Mouse (Mus musculus) hindbrain, embryonic 16.5 days (tissue): ENCODE data around the gene Ifit3. TPM values are rescaled to one million over a fixed set of nuclear protein-coding genes. Genes with fewer than 3 reads are reported as not detected.
"Not testable (repeated sequence)": the region's sequence is repeated elsewhere in the genome, so short reads cannot be mapped to it uniquely, and the experiment has no call there.

Experiments
- ATAC-seq: fragments of 200-750 bp; cut with Nextera tagmentation; 2 replicates; pipeline ENCODE4 v1.8.0; 2017; ENCODE audit warnings: moderate TSS enrichment, moderate library complexity
- H3K27ac ChIP-seq: fragments of 300-500 bp; sonication (generic); 2 replicates; pipeline ENCODE4 v1.5.1; 2014; ENCODE audit warnings: low read depth, mild to moderate bottlenecking, control low read depth, low read length, moderate library complexity
- H3K27me3 ChIP-seq: fragments of 300-500 bp; sonication (generic); replicated peaks from 2 replicates; pipeline ENCODE4 v1.6.1; 2014; ENCODE audit warnings: low read length; ENCODE audit not compliant: control insufficient read depth, insufficient read depth
- H3K36me3 ChIP-seq: fragments of 300-500 bp; sonication (generic); 2 replicates; pipeline ENCODE4 v1.6.1; 2014; ENCODE audit warnings: mild to moderate bottlenecking, low read length, moderate library complexity, mixed read lengths; ENCODE audit not compliant: control insufficient read depth, insufficient read depth
- H3K4me1 ChIP-seq: fragments of 300-500 bp; sonication (generic); 2 replicates; pipeline ENCODE4 v1.6.1; 2014; ENCODE audit warnings: low read depth, low read length; ENCODE audit not compliant: control insufficient read depth, insufficient read depth
- H3K4me2 ChIP-seq: fragments of 300-500 bp; sonication (generic); 2 replicates; pipeline ENCODE4 v1.6.1; 2014; ENCODE audit warnings: mild to moderate bottlenecking, low read length, control low read depth, moderate library complexity
- H3K4me3 ChIP-seq: fragments of 300-500 bp; sonication (generic); 2 replicates; pipeline ENCODE4 v1.5.1; 2014; ENCODE audit warnings: mild to moderate bottlenecking, low read length, control low read depth, moderate library complexity
- H3K9ac ChIP-seq: fragments of 300-500 bp; sonication (generic); 2 replicates; pipeline ENCODE4 v1.6.1; 2014; ENCODE audit warnings: low read depth, mild to moderate bottlenecking, control low read depth, low read length, moderate library complexity
- H3K9me3 ChIP-seq: fragments of 300-500 bp; sonication (generic); 2 replicates; pipeline ENCODE4 v1.6.1; 2014; ENCODE audit warnings: mild to moderate bottlenecking, low read length, moderate library complexity; ENCODE audit not compliant: control insufficient read depth
- WGBS: fragments of 180-500 bp; shearing (Covaris S2); extraction: QIAGEN DNeasy Blood & Tissue Kit; methylation state at CpG from one replicate; pipeline ENCODE4 v1.1.7; 2014; 5-methylcytosine and 5-hydroxymethylcytosine counted together
- polyA plus RNA-seq: library from polyadenylated mRNA; unstranded; fragments of >200 nt; fragmentation: Nextera tagmentation; extraction: Ambion mirVana; gene quantifications from 2 replicates; pipeline ENCODE4 v1.2.1, GENCODE M21; 2015

Gene Ifit3
- polyA plus RNA-seq = 1.1 and 2.3 TPM in 2 replicates

- ATAC-seq, H3K4me1 ChIP-seq, H3K27me3 ChIP-seq, H3K4me2 ChIP-seq, H3K36me3 ChIP-seq, H3K4me3 ChIP-seq, H3K9ac ChIP-seq, H3K27ac ChIP-seq, H3K9me3 ChIP-seq: not testable (repeated sequence)
- WGBS = 65% methylated on average over 2 of the region's 2 CpGs
Observed at GRCm38 (mm10) chr19:34583126-34583766, at the start of gene Ifit3. TSS of gene Ifit3 (plus strand) at chr19:34583531.

DNA sequence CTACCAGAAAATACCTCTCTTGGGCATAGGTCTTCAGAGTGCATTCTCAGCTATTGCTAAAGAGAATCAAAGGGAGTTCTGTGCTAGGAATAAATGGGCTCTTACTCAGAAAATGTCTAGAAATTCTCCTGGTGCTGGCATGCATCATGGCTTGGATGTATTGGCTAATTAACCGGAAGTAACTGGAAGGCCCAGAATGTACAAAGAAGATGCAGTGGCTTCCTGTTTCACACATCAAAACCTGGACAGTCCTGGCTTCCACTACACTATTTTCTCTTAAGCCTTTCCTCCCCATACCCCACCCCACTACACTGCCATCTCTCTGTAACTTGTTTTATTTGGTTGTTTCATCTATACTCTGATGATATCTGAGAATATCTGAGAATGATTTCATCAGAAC lies 43.9 kb upstream of the Ifit3 start:
- Histone ChIP-seq H3K27ac (no peak overlapping the region), H3K4me1 (no peaks in the 10 kb centered on the region), H3K4me2 (no peak overlapping the region), H3K27me3 (no peaks in the 10 kb centered on the region), H3K36me3 (no peaks in the 10 kb centered on the region), H3K9me3 (no peaks in the 10 kb centered on the region), H3K9ac (no peak overlapping the region), H3K4me3 (no peak overlapping the region)
- no peak for ATAC-seq
- 91% methylated on average over 1 of the region's 1 CpGs for WGBS

GRCm38 (mm10) chr19:34546211-34546610 lies 37.1 kb upstream of the Ifit3 start:
- ATAC-seq = no peak
- WGBS = 88% methylated on average over 4 of the region's 4 CpGs
- Histone ChIP-seq H3K9me3 (no peaks in the 10 kb centered on the region), H3K27ac (no peak overlapping the region), H3K4me1 (peaks cover 2% of the 10 kb centered on the region; the same call in 1 of the 2 replicates), H3K27me3 (no peaks in the 10 kb centered on the region), H3K36me3 (no peaks in the 10 kb centered on the region), H3K4me2 (no peak overlapping the region), H3K4me3 (no peak overlapping the region), H3K9ac (no peak overlapping the region)

- H3K4me1 ChIP-seq = peaks cover 7% of the 10 kb centered on the region
- 25% methylated on average over 7 of the region's 7 CpGs for WGBS
- no peak for ATAC-seq
Observed at GRCm38 (mm10) chr19:34547976-34548375, 35.4 kb upstream of the Ifit3 start.

DNA sequence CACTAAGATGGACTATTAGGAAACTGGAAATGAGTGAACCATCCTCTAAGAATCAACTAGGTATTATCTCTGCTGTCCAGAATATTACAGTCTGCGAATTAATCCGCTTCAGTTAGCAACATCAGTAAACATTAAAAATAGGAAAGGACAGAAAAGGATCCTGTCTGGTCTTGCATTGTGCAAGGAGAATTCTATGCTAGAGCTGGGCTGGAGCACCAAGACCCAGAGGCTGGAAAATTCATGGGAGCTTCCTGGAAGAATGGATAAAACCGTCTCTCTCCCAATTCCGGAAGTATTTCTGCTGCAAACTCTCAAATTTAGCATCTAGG lies 33.2 kb upstream of the Ifit3 start:
- no peaks in the 10 kb centered on the region for H3K9me3 ChIP-seq
- H3K4me3 ChIP-seq = peak overlapping the region; percentile 54
- no peak; the same call in none of the 2 replicates for ATAC-seq
- no peaks in the 10 kb centered on the region for H3K36me3 ChIP-seq
- peaks cover 7% of the 10 kb centered on the region for H3K4me1 ChIP-seq
- H3K27ac ChIP-seq = peak overlapping the region; percentile 60
- peak overlapping the region; percentile 73 for H3K4me2 ChIP-seq
- 28% methylated on average over 4 of the region's 4 CpGs for WGBS
- no peaks in the 10 kb centered on the region for H3K27me3 ChIP-seq
- H3K9ac ChIP-seq = peak overlapping the region; percentile 67

More at GRCm38 (mm10) chr19:34547976-34548375, 35.4 kb upstream of the Ifit3 start:
- no peaks in the 10 kb centered on the region for H3K36me3 ChIP-seq
- no peak overlapping the region for H3K9ac ChIP-seq
- H3K4me2 ChIP-seq = no peak overlapping the region
- no peak overlapping the region for H3K4me3 ChIP-seq
- no peaks in the 10 kb centered on the region for H3K27me3 ChIP-seq
- no peak overlapping the region for H3K27ac ChIP-seq
- no peaks in the 10 kb centered on the region for H3K9me3 ChIP-seq

GRCm38 (mm10) chr19:34550534-34551223 lies 32.7 kb upstream of the Ifit3 start, which contains the start of gene Ifit2:
TSS of gene Ifit2 (plus strand) at chr19:34550694.
- no peaks in the 10 kb centered on the region for H3K36me3 ChIP-seq
- no peaks in the 10 kb centered on the region for H3K9me3 ChIP-seq
- peaks cover 7% of the 10 kb centered on the region for H3K4me1 ChIP-seq
- peak within 1 kb of the TSS; percentile 54 for H3K4me3 ChIP-seq
- ATAC-seq = peak; percentile 98
- H3K4me2 ChIP-seq = peak within 1 kb of the TSS; percentile 73
- no peaks in the 10 kb centered on the region for H3K27me3 ChIP-seq
- H3K27ac ChIP-seq = peak within 1 kb of the TSS; percentile 60
- under 1% methylated on average over 22 of the region's 22 CpGs for WGBS
- peak within 1 kb of the TSS; percentile 67 for H3K9ac ChIP-seq

DNA sequence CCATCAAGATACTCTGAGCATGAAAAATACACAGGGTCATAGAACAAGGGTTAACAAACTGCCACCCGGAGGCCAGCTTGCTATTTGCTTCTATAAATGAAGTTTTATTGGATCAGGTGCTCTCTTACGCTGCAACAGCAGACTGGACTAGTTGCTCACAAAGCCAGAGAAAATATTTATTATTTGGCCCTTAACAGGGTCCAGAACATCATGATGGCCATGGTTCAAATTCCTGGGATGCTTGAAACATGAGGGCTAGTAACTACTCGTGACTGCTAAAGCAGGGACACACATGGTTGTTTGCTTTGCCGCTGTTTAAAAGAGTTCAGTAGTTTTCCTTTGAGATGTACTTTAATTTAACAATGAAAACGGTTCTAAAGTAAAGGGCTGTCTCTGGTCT lies 31.4 kb upstream of the Ifit3 start:
- peaks cover 7% of the 10 kb centered on the region for H3K4me1 ChIP-seq
- no peak overlapping the region for H3K27ac ChIP-seq
- H3K4me3 ChIP-seq = 0 out of 2 replicates have a peak overlapping the region, but pooled peaks have one; percentile 8
- no peaks in the 10 kb centered on the region for H3K36me3 ChIP-seq
- H3K9ac ChIP-seq = no peak overlapping the region
- no peak for ATAC-seq
- WGBS = 74% methylated on average over 5 of the region's 5 CpGs
- no peaks in the 10 kb centered on the region for H3K27me3 ChIP-seq
- H3K4me2 ChIP-seq = peak overlapping the region; percentile 31
- no peaks in the 10 kb centered on the region for H3K9me3 ChIP-seq

DNA sequence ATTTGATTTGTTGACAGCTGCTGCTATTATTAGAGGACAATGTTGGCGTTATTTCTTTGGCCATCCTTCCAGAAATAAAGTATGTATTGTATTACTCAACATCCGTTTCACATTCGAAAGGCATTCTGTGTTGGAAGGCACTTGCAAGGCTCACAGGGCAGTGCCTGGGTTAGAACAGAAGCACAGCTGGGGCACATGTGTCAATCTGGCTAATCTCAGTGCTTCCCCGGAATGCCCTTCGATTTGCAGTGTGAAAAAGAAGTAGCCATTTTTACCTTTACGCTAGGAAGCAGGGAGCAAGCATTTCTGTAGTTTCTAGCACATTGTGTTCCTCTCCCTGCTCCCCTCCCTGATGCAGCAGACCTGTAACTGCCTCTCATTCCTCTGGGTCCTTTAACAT lies 30.3 kb upstream of the Ifit3 start:
- no peak overlapping the region for H3K27ac ChIP-seq
- ATAC-seq = no peak
- peaks cover 7% of the 10 kb centered on the region for H3K4me1 ChIP-seq
- H3K4me2 ChIP-seq = no peak overlapping the region; the same call in 1 of the 2 replicates
- no peaks in the 10 kb centered on the region for H3K9me3 ChIP-seq
- WGBS = 72% methylated on average over 6 of the region's 6 CpGs
- no peak overlapping the region for H3K4me3 ChIP-seq
- H3K27me3 ChIP-seq = no peaks in the 10 kb centered on the region
- no peaks in the 10 kb centered on the region for H3K36me3 ChIP-seq
- H3K9ac ChIP-seq = no peak overlapping the region; the same call in 1 of the 2 replicates

DNA sequence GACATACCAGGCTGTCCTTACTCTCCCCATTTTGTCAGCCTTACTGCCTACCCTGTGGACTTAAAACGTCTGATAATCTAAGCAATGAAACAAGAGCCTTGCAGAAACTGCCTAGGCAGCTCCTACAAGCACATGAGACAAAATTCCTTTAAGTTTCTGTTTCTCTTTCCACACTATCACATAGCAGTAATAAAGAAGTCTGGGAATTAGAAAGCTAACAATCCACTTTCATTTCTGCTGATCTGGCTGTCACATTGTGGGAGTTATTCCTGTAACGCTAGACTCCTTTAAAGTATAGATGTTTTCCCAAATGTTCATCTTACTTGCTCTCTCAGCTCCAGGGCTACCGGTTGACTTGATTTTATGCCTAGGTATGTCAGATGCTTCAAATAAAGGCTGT lies 29.8 kb upstream of the Ifit3 start:
- no peak overlapping the region for H3K27ac ChIP-seq
- 75% methylated on average over 3 of the region's 3 CpGs for WGBS
- H3K36me3 ChIP-seq = no peaks in the 10 kb centered on the region
- no peak overlapping the region for H3K4me3 ChIP-seq
- H3K9me3 ChIP-seq = no peaks in the 10 kb centered on the region
- H3K4me2 ChIP-seq = no peak overlapping the region
- no peak for ATAC-seq
- no peak overlapping the region for H3K9ac ChIP-seq
- H3K27me3 ChIP-seq = no peaks in the 10 kb centered on the region
- H3K4me1 ChIP-seq = peaks cover 7% of the 10 kb centered on the region
